Mouse (Mus musculus) yolk sac, embryonic 10.5 days (tissue): ENCODE data around the gene Htr1f.
"Not testable (repeated sequence)": the region's sequence is repeated elsewhere in the genome, so short reads cannot be mapped to it uniquely, and the experiment has no call there.

Experiments
- DNase-seq: peaks from one replicate; pipeline ENCODE4 v3.0.0-alpha.2; 2017; ENCODE audit warnings: low spot score

Gene Htr1f

DNA sequence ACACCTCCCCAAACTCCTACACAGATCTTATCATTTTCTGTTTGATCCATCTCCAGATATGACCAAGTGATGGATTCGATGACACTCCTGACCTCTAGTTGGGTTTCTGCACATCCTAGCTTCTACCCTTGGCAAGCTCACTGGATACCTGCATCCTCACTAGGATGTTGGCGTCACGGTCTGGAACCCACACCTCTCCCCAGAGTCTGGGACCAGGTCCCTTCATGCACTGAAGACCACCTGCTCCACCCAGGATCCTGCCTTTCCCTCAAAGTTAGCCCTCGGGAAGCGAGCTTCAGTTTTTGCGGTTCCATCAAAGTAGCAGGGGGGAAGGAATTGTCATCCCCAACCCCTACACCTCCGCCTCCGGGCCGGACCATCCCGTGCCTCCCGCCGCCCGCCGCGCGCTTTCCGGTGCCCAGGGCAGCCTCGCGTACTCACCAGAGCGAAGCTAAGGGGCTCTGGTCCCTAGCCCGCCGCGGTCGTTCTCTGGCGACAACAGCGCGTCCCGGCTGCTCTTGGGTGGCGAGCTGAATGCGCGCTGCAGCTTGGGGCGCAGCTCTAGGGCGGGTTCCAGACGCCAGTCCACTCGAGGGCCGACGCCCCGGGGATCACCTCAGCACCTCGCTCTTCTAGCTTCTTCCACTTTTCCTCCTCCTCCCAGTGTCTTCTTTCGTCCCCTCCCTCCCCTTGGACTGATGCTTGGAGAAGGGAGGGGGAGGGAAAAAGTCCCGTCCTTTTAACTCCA is at the start of gene Htr1f:
Htr1f (minus strand) TSS at position 671 of the 748 bp plus-strand sequence.
- DNase-seq = no peak

GRCm38 (mm10) chr16:65139771-65140170 is 34.1 kb upstream of the Htr1f start:
- no peak for DNase-seq

DNA sequence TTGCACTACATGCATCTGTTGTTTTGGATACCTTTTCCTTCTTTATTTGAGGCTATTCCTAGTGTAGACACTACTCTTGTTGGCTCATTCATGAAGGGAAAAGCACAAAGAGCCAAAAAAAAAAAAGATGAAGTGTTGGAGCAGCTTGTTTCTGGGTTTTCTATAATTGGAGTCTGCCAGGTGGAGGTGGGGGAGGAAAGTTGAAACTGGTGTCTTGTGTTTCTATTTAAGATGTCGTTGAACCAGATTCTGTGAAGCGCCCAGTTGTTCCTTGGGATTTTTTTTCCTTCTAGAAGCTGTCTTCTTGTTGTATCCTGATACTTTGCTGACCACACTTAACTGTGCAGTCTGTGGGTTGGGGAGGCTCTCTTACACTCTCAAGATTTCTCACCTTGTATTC is 23.7 kb upstream of the Htr1f start:
- no peak for DNase-seq

DNA sequence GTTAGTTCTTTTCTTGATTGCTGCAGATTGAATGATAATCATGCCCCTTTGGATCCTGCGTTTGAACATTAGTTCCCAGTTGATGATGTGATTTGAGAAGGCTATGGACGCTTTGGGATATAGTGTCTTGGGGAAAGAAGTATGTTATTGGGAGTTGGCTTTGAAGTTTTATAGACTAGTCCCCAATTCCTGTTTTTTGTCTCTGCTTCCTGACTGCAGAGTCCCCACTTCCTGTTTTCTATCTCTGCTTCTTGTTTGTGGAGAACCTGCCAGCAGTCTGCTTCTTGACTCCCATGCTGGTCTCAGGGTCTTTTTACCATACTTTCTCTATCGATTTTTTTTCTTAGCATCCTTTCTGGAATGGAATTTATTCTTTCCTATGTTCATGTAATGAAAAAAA is 22.2 kb upstream of the Htr1f start:
- no peak for DNase-seq

GRCm38 (mm10) chr16:65112221-65112620 is 6.6 kb upstream of the Htr1f start:
- DNase-seq = no peak

- no peak for DNase-seq
These were observed 12.1 kb downstream of the Htr1f start for GRCm38 (mm10) chr16:65093552-65093951.

- no peak for DNase-seq
These were observed 22.2 kb downstream of the Htr1f start for GRCm38 (mm10) chr16:65083475-65083874.

DNA sequence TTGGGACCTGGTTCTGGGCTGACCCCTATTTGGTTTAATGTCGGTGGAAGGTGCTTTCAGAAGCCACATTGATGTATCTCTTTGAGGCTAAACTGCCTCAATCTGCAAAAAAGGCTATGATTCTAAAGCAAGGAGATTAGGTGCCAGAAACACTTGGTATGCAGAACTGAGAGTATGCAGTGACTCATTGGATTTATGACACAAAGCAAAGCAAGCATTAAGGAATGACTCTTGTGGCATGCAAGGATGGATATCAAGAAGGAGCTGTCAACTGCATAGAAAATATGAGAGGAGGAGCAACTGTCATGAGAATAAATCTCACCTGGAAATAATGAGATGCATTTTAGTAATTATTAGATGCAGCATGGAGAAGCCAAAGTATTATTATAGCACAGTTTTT is 35.8 kb downstream of the Htr1f start:
- DNase-seq = no peak

DNA sequence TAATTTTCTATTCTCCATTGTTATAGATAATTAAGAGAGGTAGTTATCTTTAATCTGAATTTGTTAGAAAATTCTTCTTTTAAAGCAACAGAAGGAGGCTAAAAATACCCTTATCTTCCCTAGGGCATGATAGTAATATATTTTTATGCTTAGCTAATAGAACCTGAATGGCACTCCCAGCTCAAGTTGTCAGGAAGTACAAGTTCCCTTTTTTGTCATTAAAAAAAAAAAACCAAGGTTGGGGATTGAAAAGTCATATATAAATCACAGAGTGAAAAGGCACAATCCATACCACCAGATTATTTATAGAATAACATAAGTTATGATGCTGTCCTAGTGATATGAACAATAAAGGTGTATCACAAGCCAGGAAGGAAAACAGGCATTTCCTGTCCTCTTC is 39.4 kb downstream of the Htr1f start:
- no peak for DNase-seq

DNA sequence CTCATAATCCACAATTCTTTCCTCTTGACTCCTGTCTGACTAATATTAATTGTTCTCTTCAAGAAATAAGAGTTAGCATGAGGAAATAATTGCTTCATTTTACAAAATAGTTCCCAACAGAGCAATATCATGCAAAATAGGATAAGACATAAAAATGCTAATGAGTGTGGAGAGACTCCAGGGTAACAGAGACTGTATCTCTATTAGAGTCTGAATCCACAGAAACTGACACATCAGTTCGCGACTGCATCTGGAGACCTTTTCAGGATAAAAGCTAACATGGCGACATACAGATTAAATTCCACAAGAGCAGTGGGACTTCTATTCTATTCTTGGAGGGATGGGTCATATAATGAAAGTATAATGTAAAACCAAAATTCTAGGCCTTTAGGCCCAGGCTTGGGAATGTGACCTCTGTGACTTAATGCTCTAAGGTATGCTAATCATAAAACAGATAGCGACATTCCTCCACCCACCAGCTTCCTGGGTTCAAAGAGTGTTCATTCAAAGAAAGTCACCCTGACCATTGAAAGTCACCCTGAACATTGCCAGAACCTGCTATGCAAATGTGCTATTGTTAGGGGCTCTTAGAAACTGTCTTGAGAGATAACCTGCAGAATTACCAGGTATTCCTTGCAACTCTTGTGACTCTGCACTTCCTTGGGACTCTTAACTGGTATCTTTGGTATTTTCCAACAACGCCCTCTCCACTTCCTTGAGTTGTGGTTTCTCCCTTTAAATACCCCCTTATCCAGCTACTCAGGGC is 67.8 kb downstream of the Htr1f start:
- not testable (repeated sequence) for DNase-seq

GRCm38 (mm10) chr16:65029675-65030074 is 76.0 kb downstream of the Htr1f start:
- no peak for DNase-seq

DNA sequence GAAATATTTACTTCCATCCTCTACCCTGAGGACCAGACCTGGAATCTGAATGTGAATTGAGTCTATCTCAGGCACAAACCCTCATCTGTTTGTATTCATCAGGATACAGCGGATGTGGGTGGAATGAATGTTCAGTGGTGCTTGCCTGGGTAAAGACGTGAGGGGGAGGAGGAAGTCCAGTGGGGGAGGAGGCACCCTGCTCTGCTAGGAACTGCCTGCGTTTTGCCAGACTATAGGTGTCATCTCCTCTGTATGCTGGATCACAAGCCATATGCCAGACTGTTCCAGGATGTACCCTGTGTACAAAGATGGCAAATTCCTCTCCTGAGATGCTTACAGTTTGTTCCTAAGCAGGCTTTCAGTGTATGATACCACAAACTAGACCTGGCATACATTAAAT is 83.3 kb downstream of the Htr1f start:
- no peak for DNase-seq

DNA sequence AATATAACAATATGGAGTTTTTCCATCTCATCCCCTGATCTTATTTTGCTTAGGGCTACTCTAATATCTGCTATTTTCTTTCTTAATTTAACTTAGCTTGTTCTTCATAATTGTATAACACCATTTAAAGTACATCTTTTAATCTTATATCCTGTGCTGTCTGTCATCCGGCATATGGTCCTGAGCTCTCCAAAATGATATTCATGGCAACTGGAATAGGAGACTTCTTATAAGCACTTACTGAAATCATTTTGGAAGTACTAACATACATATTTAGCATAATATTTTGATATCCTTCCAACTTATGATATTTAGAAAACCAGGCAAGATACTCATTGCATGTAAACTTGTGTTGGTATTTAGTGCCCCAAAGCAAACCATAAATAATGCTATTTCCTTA is 86.9 kb downstream of the Htr1f start:
- DNase-seq = no peak

DNA sequence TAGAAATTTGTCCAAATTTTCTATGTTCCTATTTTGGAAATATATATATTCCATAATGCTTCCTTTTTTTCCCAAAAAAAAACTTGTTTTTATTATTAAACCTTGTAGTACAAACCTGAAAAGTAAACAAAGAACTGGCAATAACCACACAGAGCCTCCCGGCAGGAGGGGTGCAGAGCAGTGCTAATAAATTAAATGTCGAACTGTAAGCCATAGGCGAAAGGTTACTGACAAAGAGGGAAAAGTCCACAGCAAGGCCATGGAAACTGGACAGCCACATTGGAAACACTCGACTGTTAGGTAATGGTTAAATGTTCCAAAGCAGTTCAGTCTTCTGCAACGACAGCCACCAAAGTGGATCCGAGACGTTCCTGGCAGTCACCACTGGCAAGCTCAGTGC is 87.5 kb downstream of the Htr1f start:
- DNase-seq = no peak

GRCm38 (mm10) chr16:65017566-65017965 is 88.1 kb downstream of the Htr1f start:
- no peak for DNase-seq

DNA sequence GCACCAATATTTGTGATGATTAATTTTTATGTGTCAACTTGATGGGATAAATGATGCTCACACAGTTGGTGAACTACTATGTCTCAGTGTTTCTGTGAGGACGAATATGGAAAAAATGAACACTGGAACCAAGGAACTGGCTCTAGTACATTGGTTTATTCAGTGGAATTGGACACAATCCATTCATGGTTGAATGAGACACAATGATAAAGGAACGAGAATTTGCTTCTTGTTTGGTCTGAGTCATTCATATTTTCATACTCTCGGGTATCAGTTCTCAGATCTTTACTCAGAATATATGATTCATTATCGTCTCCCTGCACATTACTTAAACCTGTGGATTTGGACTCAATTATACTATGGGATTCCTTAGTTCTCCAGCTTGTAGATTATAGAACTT is 90.4 kb downstream of the Htr1f start:
- no peak for DNase-seq

- no peak for DNase-seq
These were observed 103.4 kb downstream of the Htr1f start for GRCm38 (mm10) chr16:65001993-65002821.

DNA sequence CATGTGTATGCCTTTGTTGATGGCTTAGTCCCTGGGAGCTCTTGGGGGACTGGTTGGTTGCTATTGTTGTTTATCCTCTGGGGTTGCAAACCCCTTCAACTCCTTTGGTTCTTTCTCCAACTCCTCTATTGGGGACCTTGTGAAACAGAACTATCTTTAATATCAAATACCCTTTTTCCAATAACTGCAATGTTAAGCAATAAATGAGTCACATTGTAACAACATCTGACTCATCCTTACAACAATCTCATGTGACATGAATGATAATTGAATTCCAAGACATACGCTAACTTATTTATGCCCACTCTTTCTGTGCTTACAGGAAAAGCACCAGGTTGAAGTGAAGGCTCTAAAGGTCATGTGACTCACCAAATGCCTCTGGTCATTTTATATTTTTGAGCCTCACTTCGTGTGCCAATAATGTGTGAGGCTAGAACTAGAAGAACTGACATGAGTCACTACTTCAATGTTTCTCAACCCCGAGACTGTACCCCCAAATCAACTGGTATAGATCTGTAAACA is 116.3 kb downstream of the Htr1f start:
- no peak for DNase-seq

- no peak for DNase-seq
These were observed 118.1 kb downstream of the Htr1f start for GRCm38 (mm10) chr16:64987564-64987963.

- DNase-seq = no peak
These were observed 118.6 kb downstream of the Htr1f start for GRCm38 (mm10) chr16:64987049-64987448.

DNA sequence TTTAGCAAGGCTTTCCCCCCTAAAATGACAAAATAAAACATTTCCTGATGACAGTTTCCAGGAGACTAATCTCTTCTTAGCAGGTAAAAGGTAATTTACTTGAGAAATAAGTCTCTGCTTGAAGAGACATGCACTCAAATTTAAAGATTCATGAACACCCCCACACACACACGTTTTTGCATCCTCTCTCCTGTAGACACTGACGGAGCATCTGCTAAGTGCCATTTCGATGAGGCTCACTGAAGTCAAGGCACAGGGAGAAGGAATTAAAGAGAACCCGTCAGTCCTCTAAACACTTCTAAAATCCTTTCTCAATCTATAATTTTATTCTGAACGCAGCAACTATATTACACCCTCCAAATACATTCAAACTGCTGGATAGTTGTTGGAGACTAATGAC is 131.0 kb downstream of the Htr1f start:
- DNase-seq = no peak

DNA sequence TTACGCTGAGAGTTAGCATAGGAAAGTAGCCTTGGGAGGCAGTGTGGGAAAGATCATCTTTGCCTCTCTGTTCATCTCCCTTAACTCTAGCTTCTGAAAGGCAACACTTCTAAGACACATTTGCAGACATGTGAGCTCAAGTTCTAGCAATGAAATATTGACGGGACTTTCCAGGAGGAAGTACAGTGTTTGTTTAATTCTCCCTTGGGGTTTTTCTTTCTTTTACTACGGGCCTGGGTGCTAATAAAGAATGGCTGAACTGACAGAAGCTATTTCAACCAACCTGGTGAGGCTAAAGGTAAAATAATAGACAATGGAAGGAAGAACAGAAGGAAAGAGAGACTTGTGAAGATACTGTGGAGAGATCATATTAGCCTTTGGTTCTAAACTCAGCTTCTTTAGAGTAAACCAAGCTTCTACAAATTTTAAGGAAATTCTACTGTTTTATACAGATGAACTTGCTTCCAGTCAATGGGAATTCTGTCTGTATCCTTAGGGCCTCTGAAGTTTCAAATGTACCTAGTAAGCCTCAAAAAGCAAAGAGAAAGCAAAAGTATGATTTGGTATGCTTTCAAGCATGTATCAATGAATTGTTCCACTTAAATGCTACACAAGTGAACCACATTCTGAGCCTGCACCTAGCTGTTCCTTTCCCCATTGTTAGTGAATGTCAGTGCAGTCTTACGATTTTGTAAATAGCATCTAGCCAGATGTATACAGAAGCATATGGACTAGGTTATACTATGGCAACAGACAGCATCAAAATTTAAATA is 131.9 kb downstream of the Htr1f start:
- no peak for DNase-seq
